Mouse (Mus musculus) Patski (cell line): Measurements from ENCODE around the gene Dpy30. TPM values are rescaled to one million over a fixed set of nuclear protein-coding genes. Genes with fewer than 3 reads are reported as not detected.

Experiments used
- ATAC-seq: fragments of 100-300 bp; one replicate; pipeline ENCODE4 v1.8.0; 2021
- CTCF ChIA-PET: fragments of 350-600 bp; sonication (Branson Sonifier 250); formaldehyde crosslinking; loops from one replicate; lab custom pipeline; 2022; ENCODE audit warnings: inconsistent platforms; lab: Charles Lee
- POLR2A ChIA-PET: fragments of 350-600 bp; sonication (Branson Sonifier 250); formaldehyde crosslinking; loops from one replicate; lab custom pipeline; 2022; ENCODE audit warnings: antibody characterized with exemption, inconsistent platforms; lab: Charles Lee
- DNase-seq: peaks from one replicate; pipeline ENCODE4 v3.0.0-alpha.2; 2011; ENCODE audit warnings: low read depth, low spot score
- H3K27me3 ChIP-seq: fragments of 371-371 bp; one replicate; pipeline ENCODE4 v1.5.1; 2021
- CTCF ChIP-seq: fragments of 100-300 bp; IDR thresholded peaks from one replicate; pipeline ENCODE4 v1.5.1; 2021
- in situ Hi-C: fragments of 300-500 bp; cut with MboI; formaldehyde crosslinking; loops from 3 replicates; pipeline ENCODE4 v1.11.1; 2018; ENCODE audit warnings: low pct_unique_long_range_greater_than_20kb, mixed read lengths
- polyA plus RNA-seq: library from polyadenylated mRNA; unstranded; gene quantifications from one replicate; pipeline ENCODE4 v1.2.3, GENCODE M21; 2021

Dpy30 gene
- polyA plus RNA-seq, 1 experiment from 2014 or later: 97.9 TPM

- ChIA-PET CTCF (no interaction called here), POLR2A (no interaction called here)
- DNase-seq (no peak), ATAC-seq (no peak)
- H3K27me3 ChIP-seq: no peaks in the 10 kb centered on the region
- in situ Hi-C loops: loop anchor here (25.0 kb wide), 1 partner anchor 1445 kb away; the partner anchor contains the start of gene Ypel5
- no peak for TF ChIP-seq CTCF
These were observed 41.7 kb downstream of the Dpy30 start for GRCm38 (mm10) chr17:74282024-74282423.

DNA sequence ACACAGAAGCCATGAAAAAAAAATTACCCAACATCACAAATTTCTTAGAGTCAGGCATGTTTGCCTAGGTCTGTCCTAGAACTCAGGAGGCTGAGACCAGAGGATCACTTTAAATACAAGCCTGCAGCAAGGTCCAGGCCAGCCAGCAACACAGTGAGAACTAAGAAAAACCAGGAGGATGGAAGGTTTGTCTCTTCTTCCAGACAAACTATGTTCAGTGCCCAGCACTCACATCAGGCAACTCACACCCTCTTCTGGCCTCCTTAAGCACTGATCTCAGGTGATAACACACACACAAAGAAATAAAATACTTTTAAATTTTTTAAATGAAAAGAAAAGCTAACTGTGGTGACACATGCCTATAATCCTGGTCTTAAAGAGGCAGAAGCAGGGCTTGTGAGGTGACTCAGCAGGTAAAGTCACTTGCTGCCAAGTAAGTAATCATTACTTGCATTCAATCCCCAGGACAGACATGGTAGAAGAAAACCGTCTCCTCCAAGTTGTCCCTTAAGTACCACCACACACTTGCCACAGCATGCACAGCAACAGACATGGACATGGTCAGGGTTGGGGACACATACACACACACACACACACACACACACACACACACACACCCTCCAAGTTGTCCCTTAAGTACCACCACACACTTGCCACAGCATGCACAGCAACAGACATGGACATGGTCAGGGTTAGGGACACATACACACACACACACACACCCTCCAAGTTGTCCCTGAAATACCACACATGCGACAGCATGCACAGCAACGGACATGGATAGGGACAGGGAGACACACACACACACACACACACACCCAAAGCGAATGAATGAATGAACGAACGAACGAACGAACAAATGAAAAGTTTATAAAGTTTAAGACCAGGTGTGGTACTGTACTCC lies 44.5 kb downstream of the Dpy30 start:
- in situ Hi-C loops: loop anchor here (25.0 kb wide), 1 partner anchor 1442 kb away; the partner anchor contains the start of gene Ypel5
- POLR2A ChIA-PET: interaction anchor here (0.6 kb wide), 1 partner anchor 12 kb away, joined by 4 read pairs; no protein-coding TSS in a partner anchor
- CTCF ChIA-PET: interaction anchor here (1.2 to 1.9 kb wide), 3 partner anchors 9 kb away, joined by 3 to 7 read pairs (median 4); no protein-coding TSS in a partner anchor
- peak; percentile 35 for ATAC-seq
- H3K27me3 ChIP-seq: no peaks in the 10 kb centered on the region
- peak; percentile 22 for TF ChIP-seq CTCF
- DNase-seq: no peak

- in situ Hi-C loops: no loop called here
- no peak for ATAC-seq
These were observed 49.3 kb downstream of the Dpy30 start for GRCm38 (mm10) chr17:74274471-74274870.

GRCm38 (mm10) chr17:74272683-74273205 lies 51.0 kb downstream of the Dpy30 start:
- DNase-seq (no peak), ATAC-seq (no peak)
- TF ChIP-seq CTCF: no peak
- ChIA-PET POLR2A (interaction anchor here (0.6 to 1.3 kb wide), 3 partner anchors 11 to 183 kb away, joined by 3 to 5 read pairs (median 4); no protein-coding TSS in a partner anchor), CTCF (no interaction called here)
- in situ Hi-C loops: no loop called here
- no peaks in the 10 kb centered on the region for H3K27me3 ChIP-seq

More at GRCm38 (mm10) chr17:74274471-74274870, 49.3 kb downstream of the Dpy30 start:
- H3K27me3 ChIP-seq: no peaks in the 10 kb centered on the region
- CTCF ChIA-PET: no interaction called here
- POLR2A ChIA-PET: interaction anchor here (0.6 kb wide), 1 partner anchor 541 kb away, joined by 5 read pairs; no protein-coding TSS in a partner anchor
- no peak for TF ChIP-seq CTCF
- DNase-seq: no peak

- in situ Hi-C loops: no loop called here
- ATAC-seq: no peak
- DNase-seq: no peak
- no peaks in the 10 kb centered on the region for H3K27me3 ChIP-seq
- TF ChIP-seq CTCF: no peak
- ChIA-PET CTCF (no interaction called here), POLR2A (interaction anchor here (1.1 to 1.3 kb wide), 2 partner anchors 10 to 16 kb away, joined by 3 to 4 read pairs; no protein-coding TSS in a partner anchor)
These were observed 52.0 kb downstream of the Dpy30 start for GRCm38 (mm10) chr17:74271541-74272268.

- CTCF ChIA-PET: interaction anchor here (1.0 to 1.7 kb wide), 3 partner anchors 9 to 19 kb away, joined by 4 read pairs; no protein-coding TSS in a partner anchor
- in situ Hi-C loops: no loop called here
- DNase-seq (no peak), ATAC-seq (no peak)
- H3K27me3 ChIP-seq: no peaks in the 10 kb centered on the region
- POLR2A ChIA-PET: no interaction called here
- no peak for TF ChIP-seq CTCF
These were observed 53.5 kb downstream of the Dpy30 start for GRCm38 (mm10) chr17:74270205-74270604.

DNA sequence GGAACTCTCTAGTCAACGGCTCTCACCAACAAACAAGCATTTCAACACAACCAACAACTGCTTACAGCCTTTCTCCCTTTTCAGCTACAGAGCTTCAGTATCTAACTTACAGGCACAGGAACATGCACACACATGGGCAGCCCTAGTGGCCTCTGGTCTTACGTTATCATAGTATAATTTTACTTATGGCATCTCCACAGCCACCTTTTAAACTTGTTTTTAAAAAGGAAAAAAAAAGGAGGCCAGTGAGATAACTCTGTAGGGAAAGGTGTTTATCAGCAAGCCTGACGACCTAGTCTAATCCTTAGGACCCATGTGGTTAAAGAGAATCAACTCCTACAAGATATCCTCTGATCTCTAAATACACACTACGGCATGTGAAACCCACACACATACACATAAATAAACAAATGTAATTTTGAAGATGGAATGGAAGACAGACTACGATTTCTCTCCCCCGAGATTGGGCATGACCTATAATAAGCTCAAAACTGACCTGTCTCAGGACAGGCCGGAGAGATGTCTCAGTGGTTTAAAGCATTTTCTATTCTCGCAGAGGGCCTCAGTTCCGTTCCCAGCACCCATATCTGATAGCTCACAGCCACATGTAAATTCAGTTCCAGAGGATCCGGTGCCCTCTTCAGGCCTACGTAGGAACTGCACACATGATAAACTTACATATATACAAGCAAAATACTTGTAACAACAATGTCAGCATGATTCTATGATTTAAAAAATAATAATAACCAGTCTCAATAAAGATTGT lies 56.1 kb downstream of the Dpy30 start:
- in situ Hi-C loops: no loop called here
- ATAC-seq: no peak
- CTCF ChIA-PET: no interaction called here
- POLR2A ChIA-PET: interaction anchor here (0.7 kb wide), 1 partner anchor 11 kb away, joined by 4 read pairs; no protein-coding TSS in a partner anchor
- TF ChIP-seq CTCF: peak; percentile 56
- H3K27me3 ChIP-seq: no peaks in the 10 kb centered on the region
- DNase-seq: no peak

GRCm38 (mm10) chr17:74265636-74266035 lies 58.1 kb downstream of the Dpy30 start:
- no peak for TF ChIP-seq CTCF
- DNase-seq: no peak
- ChIA-PET POLR2A (interaction anchor here (0.5 kb wide), 1 partner anchor 263 kb away, joined by 11 read pairs; no protein-coding TSS in a partner anchor), CTCF (no interaction called here)
- no peak for ATAC-seq
- no peaks in the 10 kb centered on the region for H3K27me3 ChIP-seq
- in situ Hi-C loops: no loop called here

- TF ChIP-seq CTCF: no peak
- ATAC-seq (no peak), DNase-seq (no peak)
- no peaks in the 10 kb centered on the region for H3K27me3 ChIP-seq
- in situ Hi-C loops: no loop called here
- POLR2A ChIA-PET: interaction anchor here (0.6 to 1.3 kb wide), 2 partner anchors 11 to 23 kb away, joined by 3 read pairs; no protein-coding TSS in a partner anchor
- CTCF ChIA-PET: interaction anchor here (1.2 kb wide), 1 partner anchor 32 kb away, joined by 3 read pairs; no protein-coding TSS in a partner anchor
These were observed 58.6 kb downstream of the Dpy30 start for GRCm38 (mm10) chr17:74265156-74265505.
